Mouse (Mus musculus) kidney, adult 10 weeks (tissue): ENCODE results near the gene Prrx1. TPM values are rescaled to one million over a fixed set of nuclear protein-coding genes. Genes with fewer than 3 reads are reported as not detected.

Experiments used
- polyA plus RNA-seq: library from polyadenylated mRNA; stranded (reverse); fragments of 350-450 nt; fragmentation: Illumina TruSeq; extraction: RNeasy Lipid Tissue Mini Kit (QIAGEN cat#74804); gene quantifications from one replicate; pipeline ENCODE4 v1.2.3, GENCODE M21; 2014; ENCODE audit warnings: low read depth, low replicate concordance

Prrx1 gene
- polyA plus RNA-seq: 8.7 TPM

DNA sequence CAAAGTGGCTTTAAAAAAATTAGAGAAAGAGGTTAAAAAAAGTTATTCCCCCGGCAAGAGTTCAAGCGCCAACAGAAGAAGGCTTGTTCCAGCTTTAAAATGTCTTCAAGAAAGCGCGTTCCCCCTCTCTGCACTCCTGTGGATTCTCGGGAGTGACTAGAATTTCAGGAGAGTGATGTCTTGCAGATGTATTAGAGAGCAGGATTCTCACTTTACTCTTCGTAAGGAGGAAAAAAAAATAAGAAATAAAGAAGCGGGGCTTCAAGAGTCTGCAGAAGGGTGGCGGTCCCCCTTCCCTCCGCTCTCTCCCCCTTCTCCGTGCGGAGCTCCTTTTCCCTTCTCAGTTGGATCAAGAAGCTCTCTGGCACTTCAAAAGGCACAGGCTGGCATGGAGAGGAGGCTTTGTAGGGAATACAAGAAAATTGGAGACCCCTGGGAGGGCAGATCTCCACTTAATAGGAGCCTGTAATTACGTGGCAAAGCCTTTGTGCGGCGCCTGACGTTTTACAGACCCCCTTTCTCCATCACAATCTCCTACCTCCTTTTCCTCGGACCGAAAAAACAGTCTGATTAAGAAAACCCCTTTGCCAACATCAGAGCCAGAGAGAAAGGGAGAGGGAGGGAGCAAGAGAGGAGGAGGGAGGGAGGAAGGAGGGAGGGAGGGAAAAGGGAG lies at the start of gene Prrx1:
Gene Prrx1, minus strand, starts transcription at position 610 of the 673 bp plus-strand sequence.

Other genes with a start within 250 kb of the Prrx1 start
- gene Mroh9, start 228.0 kb downstream of the Prrx1 start, polyA plus RNA-seq: not detected
- 13.4 TPM for gene Gorab, start 90.0 kb upstream of the Prrx1 start, polyA plus RNA-seq